Comparison of ENCODE assay signal across 22 mouse cellular contexts in the genomic region with DNA sequence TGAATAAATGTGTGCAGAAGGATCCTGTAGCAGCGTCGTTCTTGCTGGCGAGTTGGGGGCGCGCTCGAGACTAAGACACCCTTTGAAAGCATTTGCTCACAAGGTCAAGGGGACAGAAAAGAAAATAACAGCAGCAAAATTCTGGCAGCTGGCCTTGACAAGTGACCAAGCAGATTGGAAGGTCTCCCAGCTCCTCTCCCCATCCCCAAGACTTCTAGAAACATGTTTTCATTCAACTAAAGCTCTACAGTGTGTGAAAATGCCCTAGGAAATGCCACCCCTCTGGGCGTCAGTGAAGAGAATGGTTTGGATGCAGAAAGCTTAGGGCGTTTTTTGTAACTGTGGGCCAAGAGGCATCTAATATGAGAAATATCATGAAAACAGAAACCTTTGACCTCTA.
DNase-seq lines count a peak whose midpoint lies in the region; ATAC-seq and TF ChIP-seq lines count a peak whose summit lies in the region.
"Had no signal": no experiment of that assay in that cellular context is flagged by ENCODE, and none has a peak within 500 bp of the region (broad histone marks: within the 10 kb centered on the region; RNA-seq: fewer than 3 reads in every experiment).

No protein-coding gene starts in this region.

- TF ChIP-seq POLR2A in kidney, adult 2 months (IDR thresholded peaks at IDR 0.05; ENCODE audit: low read depth, low read length): no peak

- WGBS in kidney, adult 2 months: 72% methylated on average over 8 of the region's 8 CpGs
- WGBS in kidney, embryonic 16.5 days: 70% methylated on average over 8 of the region's 8 CpGs
- 44% methylated on average over 8 of the region's 8 CpGs for WGBS in lung, embryonic 15.5 days

- no peak overlapping the region for H3K9ac ChIP-seq in kidney, embryonic 16.5 days (replicated peaks; ENCODE audit: low read length)
- H3K9ac ChIP-seq in lung, embryonic 15.5 days: no peak overlapping the region
- H3K9ac ChIP-seq: forebrain, embryonic 15.5 days; limb, embryonic 15.5 days; liver, embryonic 15.5 days; midbrain, embryonic 13.5 days; neural tube, embryonic 12.5 days had no signal

- no peaks in the 10 kb centered on the region for H3K27me3 ChIP-seq in kidney, adult 2 months (replicated peaks; ENCODE audit: control insufficient read depth, insufficient read depth, low read length)
- H3K27me3 ChIP-seq in kidney, embryonic 16.5 days (ENCODE audit: insufficient read depth, low read length): no peaks in the 10 kb centered on the region
- H3K27me3 ChIP-seq in lung, embryonic 15.5 days: no peaks in the 10 kb centered on the region
- H3K27me3 ChIP-seq: forebrain, embryonic 15.5 days; limb, embryonic 15.5 days; liver, embryonic 15.5 days; midbrain, embryonic 13.5 days had no signal

- no peak overlapping the region for H3K4me3 ChIP-seq in kidney, adult 2 months (ENCODE audit: insufficient read depth, low read depth, low read length)
- H3K4me3 ChIP-seq in kidney, embryonic 16.5 days (ENCODE audit: low read length): no peak overlapping the region
- H3K4me3 ChIP-seq in lung, embryonic 15.5 days: no peak overlapping the region
- H3K4me3 ChIP-seq: forebrain, embryonic 15.5 days; heart, embryonic 10.5 days; limb, embryonic 15.5 days; liver, embryonic 15.5 days; midbrain, embryonic 13.5 days; neural tube, embryonic 12.5 days had no signal

- ATAC-seq in kidney, embryonic 16.5 days (ENCODE audit: low FRiP score, low TSS enrichment): no peak
- peak; percentile 65; the same call in 1 of the 2 replicates for ATAC-seq in lung, embryonic 15.5 days (ENCODE audit: borderline replicate concordance, extremely low read depth, low FRiP score, low TSS enrichment)
- ATAC-seq: activated CD4-positive, CD25-positive, alpha-beta regulatory T cell, adult 4 months; forebrain, embryonic 15.5 days; hindbrain, postnatal 0 days; midbrain, embryonic 13.5 days had no signal

- H3K4me1 ChIP-seq in kidney, adult 2 months (ENCODE audit: control insufficient read depth, insufficient read depth, low read length): no peaks in the 10 kb centered on the region
- no peaks in the 10 kb centered on the region; the same call in 1 of the 2 replicates for H3K4me1 ChIP-seq in kidney, embryonic 16.5 days (ENCODE audit: insufficient read depth, low read length)
- H3K4me1 ChIP-seq in lung, embryonic 15.5 days: no peaks in the 10 kb centered on the region
- H3K4me1 ChIP-seq: forebrain, embryonic 15.5 days; heart, embryonic 10.5 days; midbrain, embryonic 13.5 days; neural tube, embryonic 12.5 days had no signal

- H3K9me3 ChIP-seq in kidney, embryonic 16.5 days (ENCODE audit: low read length): peaks cover 4% of the 10 kb centered on the region; the same call in 1 of the 2 replicates
- no peaks in the 10 kb centered on the region for H3K9me3 ChIP-seq in lung, embryonic 15.5 days
- H3K9me3 ChIP-seq: forebrain, embryonic 15.5 days; G1E; heart, embryonic 10.5 days; limb, embryonic 15.5 days; liver, embryonic 15.5 days; midbrain, embryonic 13.5 days; neural tube, embryonic 12.5 days had no signal

- H3K27ac ChIP-seq in kidney, adult 2 months (ENCODE audit: insufficient read depth, low read depth, low read length): no peak overlapping the region
- no peak overlapping the region for H3K27ac ChIP-seq in kidney, embryonic 16.5 days (ENCODE audit: low read length)
- no peak overlapping the region for H3K27ac ChIP-seq in lung, embryonic 15.5 days
- H3K27ac ChIP-seq: forebrain, embryonic 15.5 days; heart, embryonic 10.5 days; hindbrain, postnatal 0 days; limb, embryonic 15.5 days; liver, embryonic 15.5 days; midbrain, embryonic 13.5 days; neural tube, embryonic 12.5 days had no signal

- H3K4me2 ChIP-seq in kidney, embryonic 16.5 days (replicated peaks; ENCODE audit: low read depth, low read length): no peak overlapping the region
- H3K4me2 ChIP-seq in lung, embryonic 15.5 days: no peak overlapping the region
- H3K4me2 ChIP-seq: forebrain, embryonic 15.5 days; limb, embryonic 15.5 days; liver, embryonic 15.5 days; midbrain, embryonic 13.5 days; neural tube, embryonic 12.5 days had no signal

- TF ChIP-seq CTCF in kidney, adult 2 months (conservative IDR thresholded peaks at IDR 0.05; ENCODE audit: insufficient read depth, insufficient read length, low read depth, low read length): no peak

- DNase-seq in adrenal gland, postnatal 10 days: peak; percentile 57
- DNase-seq in adrenal gland, postnatal 4 days (ENCODE audit: low spot score in 2 of 2): no peak
- peak; percentile 24 for DNase-seq in kidney, adult 2 months
- no peak for DNase-seq in lung, adult 18-20 months
- DNase-seq in lung, postnatal 14 days: peak; percentile 17
- DNase-seq: cerebellum, adult 11 months; cerebellum, postnatal 25 days; embryo, embryonic 11 days; gastrocnemius, postnatal 25 days; right cerebral cortex, postnatal 14 days; thymus, postnatal 36 days had no signal

- H3K36me3 ChIP-seq in kidney, adult 2 months (ENCODE audit: control insufficient read depth, insufficient read depth, low read length): no peaks in the 10 kb centered on the region
- no peaks in the 10 kb centered on the region for H3K36me3 ChIP-seq in kidney, embryonic 16.5 days (ENCODE audit: insufficient read depth, low read length)
- H3K36me3 ChIP-seq in lung, embryonic 15.5 days: no peaks in the 10 kb centered on the region
- H3K36me3 ChIP-seq: forebrain, embryonic 15.5 days; G1E; heart, embryonic 10.5 days; limb, embryonic 15.5 days; liver, embryonic 15.5 days; midbrain, embryonic 13.5 days; neural tube, embryonic 12.5 days had no signal

Comparison
In these comparisons a context has a peak if more than half of its experiments do, and no peak if none do; other contexts are left out.
1. DNase-seq: peak in adrenal gland, postnatal 10 days (single experiment), kidney, adult 2 months (single experiment) and lung, postnatal 14 days (single experiment); none in adrenal gland, postnatal 4 days (0 of 2) and lung, adult 18-20 months (0 of 2).